In genomic region chr2:128698693-128699181, GRCm38 (mm10) we compare ENCODE assay signal across 8 mouse cellular contexts. TPM values are rescaled to one million over a fixed set of nuclear protein-coding genes. Genes with fewer than 3 reads are reported as not detected.
DNase-seq lines count a peak whose midpoint lies in the region; ATAC-seq and TF ChIP-seq lines count a peak whose summit lies in the region.

Mertk (plus strand) TSS chr2:128698956.

- intact Hi-C loops in left cerebral cortex, postnatal 36 days (cut with DNase I), result loop anchor here (1.0 to 5.0 kb wide), 2 partner anchors 49 to 119 kb away; no protein-coding TSS in a partner anchor

- H3K27me3 ChIP-seq in neural tube, embryonic 11.5 days (ENCODE audit: control insufficient read depth, insufficient read depth, low read length), result no peaks in the 10 kb centered on the region
- no peaks in the 10 kb centered on the region for H3K27me3 ChIP-seq in embryonic facial prominence, embryonic 11.5 days (ENCODE audit: control insufficient read depth, insufficient read depth, low read length)
- H3K27me3 ChIP-seq in small intestine, adult 2 months (ENCODE audit: control insufficient read depth, insufficient read depth, low read length), result no peaks in the 10 kb centered on the region

- no peaks in the 10 kb centered on the region for H3K9me3 ChIP-seq in neural tube, embryonic 11.5 days (ENCODE audit: control insufficient read depth, low read length)
- no peaks in the 10 kb centered on the region for H3K9me3 ChIP-seq in embryonic facial prominence, embryonic 11.5 days (replicated peaks; ENCODE audit: control insufficient read depth, low read length)

- no peak within 1 kb of the TSS for H3K27ac ChIP-seq in neural tube, embryonic 11.5 days (ENCODE audit: low read depth, low read length)
- H3K27ac ChIP-seq in embryonic facial prominence, embryonic 11.5 days (replicated peaks; ENCODE audit: low read depth, low read length), result peak within 1 kb of the TSS; percentile 80
- peak within 1 kb of the TSS; percentile 99 for H3K27ac ChIP-seq in small intestine, adult 2 months (ENCODE audit: insufficient read depth, low read depth, low read length)

- no peak for TF ChIP-seq CTCF in small intestine, adult 2 months (IDR thresholded peaks at IDR 0.05; ENCODE audit: extremely low read depth, insufficient read length, insufficient replicate concordance, low read depth, low read length)

- peak; percentile 78 for DNase-seq in neural tube, embryonic 11.5 days (ENCODE audit: low spot score)
- no peak for DNase-seq in neural tube, embryonic 10.5 days (ENCODE audit: extremely low spot score, low spot score)
- DNase-seq in embryonic facial prominence, embryonic 11.5 days (ENCODE audit: low spot score), result peak; percentile 94
- peak; percentile 93 to 94 for DNase-seq in heart, adult 18-20 months
- DNase-seq in kidney, adult 18-20 months, result peak; percentile 94
- peak; percentile 63 to 69 for DNase-seq in left cerebral cortex, postnatal 36 days (ENCODE audit: low spot score in 2 of 2)

- peak; percentile 88 for ATAC-seq in neural tube, embryonic 11.5 days (ENCODE audit: insufficient read depth, low FRiP score, low TSS enrichment)
- ATAC-seq in embryonic facial prominence, embryonic 11.5 days (replicated peaks; ENCODE audit: insufficient number of reproducible peaks, low FRiP score, low TSS enrichment, low read depth), result peak; percentile 94
- ATAC-seq in megakaryocyte-erythroid progenitor cell, adult 5-6 weeks (replicated peaks; ENCODE audit: low FRiP score, low TSS enrichment, poor library complexity, severe bottlenecking), result peak; percentile 50

- peak within 1 kb of the TSS; percentile 55 for H3K9ac ChIP-seq in neural tube, embryonic 11.5 days (ENCODE audit: low read length)
- peak within 1 kb of the TSS; percentile 86 for H3K9ac ChIP-seq in embryonic facial prominence, embryonic 11.5 days (replicated peaks; ENCODE audit: low read length)

- H3K4me3 ChIP-seq in neural tube, embryonic 11.5 days (ENCODE audit: low read depth, low read length), result peak within 1 kb of the TSS; percentile 61
- peak within 1 kb of the TSS; percentile 76 for H3K4me3 ChIP-seq in embryonic facial prominence, embryonic 11.5 days (ENCODE audit: low read depth, low read length)
- peak within 1 kb of the TSS; percentile 87 for H3K4me3 ChIP-seq in small intestine, adult 2 months (ENCODE audit: low read depth, low read length)

- H3K36me3 ChIP-seq in neural tube, embryonic 11.5 days (ENCODE audit: control insufficient read depth, insufficient read depth, low read length), result no peaks in the 10 kb centered on the region
- H3K36me3 ChIP-seq in embryonic facial prominence, embryonic 11.5 days (replicated peaks; ENCODE audit: control insufficient read depth, insufficient read depth, low read depth, low read length), result no peaks in the 10 kb centered on the region
- H3K36me3 ChIP-seq in small intestine, adult 2 months (ENCODE audit: control insufficient read depth, insufficient read depth, low read length), result peaks cover 11% of the 10 kb centered on the region; the same call in 1 of the 2 replicates

- WGBS in neural tube, embryonic 11.5 days, result under 1% methylated on average over 30 of the region's 30 CpGs
- whole genome bisulfite sequencing in embryonic facial prominence, embryonic 11.5 days, result under 1% methylated on average over 30 of the region's 30 CpGs
- WGBS in small intestine, adult 2 months, result under 1% methylated on average over 30 of the region's 30 CpGs

- peak within 1 kb of the TSS; percentile 90 for H3K4me2 ChIP-seq in neural tube, embryonic 11.5 days (ENCODE audit: low read depth)
- H3K4me2 ChIP-seq in embryonic facial prominence, embryonic 11.5 days (ENCODE audit: low read depth, low read length), result peak within 1 kb of the TSS; percentile 78

- no peaks in the 10 kb centered on the region for H3K4me1 ChIP-seq in neural tube, embryonic 11.5 days (ENCODE audit: control insufficient read depth, insufficient read depth, low read length)
- no peaks in the 10 kb centered on the region for H3K4me1 ChIP-seq in embryonic facial prominence, embryonic 11.5 days (ENCODE audit: control insufficient read depth, insufficient read depth, low read length)
- H3K4me1 ChIP-seq in small intestine, adult 2 months (ENCODE audit: control insufficient read depth, insufficient read depth, insufficient read length, low read length), result peaks cover 8% of the 10 kb centered on the region; the same call in 1 of the 2 replicates

- TF ChIP-seq POLR2A in small intestine, adult 2 months (IDR thresholded peaks at IDR 0.05; ENCODE audit: low read depth, low read length), result peak; percentile 99

RNA-seq across cellular contexts. Expression of gene Mertk, which starts in this region (rescaled TPM):
- 4.0 and 5.0 TPM in 2 replicates for polyA plus RNA-seq in neural tube, embryonic 11.5 days (2014; fragmentation: Nextera tagmentation; extraction: Ambion mirVana)
- polyA plus RNA-seq in embryonic facial prominence, embryonic 11.5 days (2014; fragmentation: Nextera tagmentation; extraction: Ambion mirVana), result 10.9 and 12.4 TPM in 2 replicates
- total RNA-seq in heart, adult 18-20 months (2021), result 1 to 10 TPM; 6.3 to 7.3 TPM
- 10 to 100 TPM; 30.4 to 40.0 TPM for total RNA-seq in left cerebral cortex, postnatal 36 days (2021)
- total RNA-seq in megakaryocyte-erythroid progenitor cell, adult 5-6 weeks (2014; fragmentation: Nextera tagmentation), result not detected in 2 replicates
- 0.27 TPM in 1 of 2 replicates, not detected in the other for total RNA-seq in megakaryocyte-erythroid progenitor cell, adult 5-6 weeks (2017)
- 5.6 and 11.0 TPM in 2 replicates for polyA plus RNA-seq in small intestine, adult 2 months (2012; rRNA removed)

Comparison
In these comparisons a context has a peak if more than half of its experiments do, and no peak if none do; other contexts are left out.
1. RNA of gene Mertk (total RNA-seq): 30.4 to 40.0 TPM in left cerebral cortex, postnatal 36 days and 6.3 to 7.3 TPM in heart, adult 18-20 months; 0.27 TPM in megakaryocyte-erythroid progenitor cell, adult 5-6 weeks; every median in the first group is over 4 times any median in the second.
2. Peak in ATAC-seq in megakaryocyte-erythroid progenitor cell, adult 5-6 weeks; RNA of the gene not detected or under 1 TPM.
3. Peak in every context shown above with its lines, with median percentiles within 50 percentile points of each other: ATAC-seq and H3K4me3 ChIP-seq.